Mouse (Mus musculus): ENCODE measurements around the gene Gm9195.

Gm9195 gene

GRCm38 (mm10) chr14:72491738-72492137 lies at the start of gene Gm9195:
Gene Gm9195, minus strand, starts transcription at chr14:72491838.
- no peak for DNase-seq (ENCODE audit: low read depth, low spot score)

GRCm38 (mm10) chr14:72536392-72537017 lies 44.9 kb upstream of the Gm9195 start:
- DNase-seq (ENCODE audit: low read depth, low spot score): no peak

- DNase-seq (ENCODE audit: low read depth, low spot score): no peak
Measured at GRCm38 (mm10) chr14:72533862-72534261, 42.2 kb upstream of the Gm9195 start.

GRCm38 (mm10) chr14:72532028-72532917 lies 40.6 kb upstream of the Gm9195 start:
- DNase-seq (ENCODE audit: low read depth, low spot score): peak; percentile 24

- DNase-seq (ENCODE audit: low read depth, low spot score): no peak
Measured at GRCm38 (mm10) chr14:72527126-72527525, 35.5 kb upstream of the Gm9195 start.

GRCm38 (mm10) chr14:72519561-72519960 lies 27.9 kb upstream of the Gm9195 start:
- no peak for DNase-seq (ENCODE audit: low read depth, low spot score)

GRCm38 (mm10) chr14:72518786-72519185 lies 27.1 kb upstream of the Gm9195 start:
- DNase-seq (ENCODE audit: low read depth, low spot score): no peak

GRCm38 (mm10) chr14:72516376-72516775 lies 24.7 kb upstream of the Gm9195 start:
- DNase-seq (ENCODE audit: low read depth, low spot score): peak; percentile 37

- no peak for DNase-seq (ENCODE audit: low read depth, low spot score)
Measured at GRCm38 (mm10) chr14:72506723-72507420, 15.2 kb upstream of the Gm9195 start.

- DNase-seq (ENCODE audit: low read depth, low spot score): no peak
Measured at GRCm38 (mm10) chr14:72506018-72506722, 14.5 kb upstream of the Gm9195 start.

- DNase-seq (ENCODE audit: low read depth, low spot score): no peak
Measured at GRCm38 (mm10) chr14:72504985-72505384, 13.3 kb upstream of the Gm9195 start.

- DNase-seq (ENCODE audit: low read depth, low spot score): no peak
Measured at GRCm38 (mm10) chr14:72503241-72503640, 11.6 kb upstream of the Gm9195 start.

GRCm38 (mm10) chr14:72493775-72494174 lies 2.1 kb upstream of the Gm9195 start:
- DNase-seq (ENCODE audit: low read depth, low spot score): no peak

GRCm38 (mm10) chr14:72490367-72490766 lies 1.3 kb downstream of the Gm9195 start:
- peak; percentile 16 for DNase-seq (ENCODE audit: low read depth, low spot score)

GRCm38 (mm10) chr14:72474501-72474900 lies 17.1 kb downstream of the Gm9195 start:
- no peak for DNase-seq (ENCODE audit: low read depth, low spot score)

- no peak for DNase-seq (ENCODE audit: low read depth, low spot score)
Measured at GRCm38 (mm10) chr14:72468429-72468828, 23.2 kb downstream of the Gm9195 start.

- no peak for DNase-seq (ENCODE audit: low read depth, low spot score)
Measured at GRCm38 (mm10) chr14:72466384-72466783, 25.3 kb downstream of the Gm9195 start.

GRCm38 (mm10) chr14:72461591-72461990 lies 30.0 kb downstream of the Gm9195 start:
- DNase-seq (ENCODE audit: low read depth, low spot score): no peak

- no peak for DNase-seq (ENCODE audit: low read depth, low spot score)
Measured at GRCm38 (mm10) chr14:72460291-72460690, 31.3 kb downstream of the Gm9195 start.

GRCm38 (mm10) chr14:72458930-72459329 lies 32.7 kb downstream of the Gm9195 start:
- no peak for DNase-seq (ENCODE audit: low read depth, low spot score)
